Mouse (Mus musculus): ENCODE measurements at regions not wholly inside any gene's neighbourhood (a gene's known extent, or its start where the extent isn't known, plus 50 kb on each side); places are given as distances from the start of the nearest gene placed in this dataset.
A peak's percentile ranks its signal among the peaks of the same experiment; 100 is the strongest.

- Histone ChIP-seq H3K4me2 (ENCODE audit: low read depth) (no peak overlapping the region), H3K27me3 (ENCODE audit: control insufficient read depth, insufficient read depth, low read length) (no peaks in the 10 kb centered on the region), H3K4me1 (ENCODE audit: control insufficient read depth, insufficient read depth, low read length) (no peaks in the 10 kb centered on the region), H3K27ac (ENCODE audit: low read depth, low read length) (no peak overlapping the region), H3K4me3 (ENCODE audit: low read depth, low read length) (no peak overlapping the region), H3K36me3 (ENCODE audit: control insufficient read depth, insufficient read depth, low read length) (no peaks in the 10 kb centered on the region), H3K9me3 (ENCODE audit: control insufficient read depth, low read length) (no peaks in the 10 kb centered on the region), H3K9ac (ENCODE audit: low read length) (no peak overlapping the region)
- 87% methylated on average over 3 of the region's 3 CpGs for WGBS
- DNase-seq (ENCODE audit: low spot score) (no peak), ATAC-seq (ENCODE audit: insufficient read depth, low FRiP score, low TSS enrichment) (no peak)
Observed at GRCm38 (mm10) chr13:82066674-82067270, 283.9 kb downstream of the Cetn3 start.

- ATAC-seq (ENCODE audit: insufficient read depth, low FRiP score, low TSS enrichment), result no peak
- no peak for DNase-seq (ENCODE audit: low spot score)
- WGBS, result 100% methylated on average over 1 of the region's 1 CpGs
- Histone ChIP-seq H3K4me2 (ENCODE audit: low read depth) (no peak overlapping the region), H3K36me3 (ENCODE audit: control insufficient read depth, insufficient read depth, low read length) (no peaks in the 10 kb centered on the region), H3K9ac (ENCODE audit: low read length) (no peak overlapping the region), H3K27ac (ENCODE audit: low read depth, low read length) (no peak overlapping the region), H3K9me3 (ENCODE audit: control insufficient read depth, low read length) (no peaks in the 10 kb centered on the region), H3K4me3 (ENCODE audit: low read depth, low read length) (no peak overlapping the region), H3K4me1 (ENCODE audit: control insufficient read depth, insufficient read depth, low read length) (no peaks in the 10 kb centered on the region), H3K27me3 (ENCODE audit: control insufficient read depth, insufficient read depth, low read length) (no peaks in the 10 kb centered on the region)
Observed at GRCm38 (mm10) chr13:82072449-82072848, 289.6 kb downstream of the Cetn3 start.

- no peak overlapping the region for H3K9ac ChIP-seq (ENCODE audit: low read length)
- H3K4me1 ChIP-seq (ENCODE audit: control insufficient read depth, insufficient read depth, low read length), result no peaks in the 10 kb centered on the region
- H3K27me3 ChIP-seq (ENCODE audit: control insufficient read depth, insufficient read depth, low read length), result no peaks in the 10 kb centered on the region
- no peak overlapping the region for H3K27ac ChIP-seq (ENCODE audit: low read depth, low read length)
- H3K9me3 ChIP-seq (ENCODE audit: control insufficient read depth, low read length), result no peaks in the 10 kb centered on the region
- no peak for ATAC-seq (ENCODE audit: insufficient read depth, low FRiP score, low TSS enrichment)
- no peak overlapping the region for H3K4me2 ChIP-seq (ENCODE audit: low read depth)
- H3K4me3 ChIP-seq (ENCODE audit: low read depth, low read length), result no peak overlapping the region
- no peak for DNase-seq (ENCODE audit: low spot score)
- H3K36me3 ChIP-seq (ENCODE audit: control insufficient read depth, insufficient read depth, low read length), result no peaks in the 10 kb centered on the region
Observed at GRCm38 (mm10) chr13:82073343-82073742, 290.5 kb downstream of the Cetn3 start.

- Histone ChIP-seq H3K36me3 (ENCODE audit: control insufficient read depth, insufficient read depth, low read length) (no peaks in the 10 kb centered on the region), H3K9me3 (ENCODE audit: control insufficient read depth, low read length) (no peaks in the 10 kb centered on the region), H3K4me2 (ENCODE audit: low read depth) (no peak overlapping the region), H3K9ac (ENCODE audit: low read length) (no peak overlapping the region), H3K4me1 (ENCODE audit: control insufficient read depth, insufficient read depth, low read length) (no peaks in the 10 kb centered on the region), H3K27me3 (ENCODE audit: control insufficient read depth, insufficient read depth, low read length) (no peaks in the 10 kb centered on the region), H3K4me3 (ENCODE audit: low read depth, low read length) (no peak overlapping the region), H3K27ac (ENCODE audit: low read depth, low read length) (no peak overlapping the region)
- DNase-seq (ENCODE audit: low spot score), result no peak
- 92% methylated on average over 2 of the region's 2 CpGs for WGBS
- no peak for ATAC-seq (ENCODE audit: insufficient read depth, low FRiP score, low TSS enrichment)
Observed at GRCm38 (mm10) chr13:82081375-82081774, 298.5 kb downstream of the Cetn3 start.

- H3K4me1 ChIP-seq (ENCODE audit: control insufficient read depth, insufficient read depth, low read length), result no peaks in the 10 kb centered on the region
- no peak for ATAC-seq (ENCODE audit: insufficient read depth, low FRiP score, low TSS enrichment)
- H3K9me3 ChIP-seq (ENCODE audit: control insufficient read depth, low read length), result no peaks in the 10 kb centered on the region
- H3K36me3 ChIP-seq (ENCODE audit: control insufficient read depth, insufficient read depth, low read length), result no peaks in the 10 kb centered on the region
- H3K27ac ChIP-seq (ENCODE audit: low read depth, low read length), result no peak overlapping the region
- H3K4me3 ChIP-seq (ENCODE audit: low read depth, low read length), result no peak overlapping the region
- H3K4me2 ChIP-seq (ENCODE audit: low read depth), result no peak overlapping the region
- DNase-seq (ENCODE audit: low spot score), result no peak
- 78% methylated on average over 3 of the region's 3 CpGs for WGBS
- H3K9ac ChIP-seq (ENCODE audit: low read length), result no peak overlapping the region
- H3K27me3 ChIP-seq (ENCODE audit: control insufficient read depth, insufficient read depth, low read length), result no peaks in the 10 kb centered on the region
Observed at GRCm38 (mm10) chr13:82087635-82088034, 304.8 kb downstream of the Cetn3 start.

- no peaks in the 10 kb centered on the region for H3K4me1 ChIP-seq (ENCODE audit: control insufficient read depth, insufficient read depth, low read length)
- no peak overlapping the region for H3K9ac ChIP-seq (ENCODE audit: low read length)
- no peak overlapping the region for H3K27ac ChIP-seq (ENCODE audit: low read depth, low read length)
- no peak overlapping the region for H3K4me2 ChIP-seq (ENCODE audit: low read depth)
- H3K9me3 ChIP-seq (ENCODE audit: control insufficient read depth, low read length), result no peaks in the 10 kb centered on the region
- 83% methylated on average over 5 of the region's 5 CpGs for WGBS
- DNase-seq (ENCODE audit: low spot score) (no peak), ATAC-seq (ENCODE audit: insufficient read depth, low FRiP score, low TSS enrichment) (no peak)
- H3K27me3 ChIP-seq (ENCODE audit: control insufficient read depth, insufficient read depth, low read length), result no peaks in the 10 kb centered on the region
- no peaks in the 10 kb centered on the region for H3K36me3 ChIP-seq (ENCODE audit: control insufficient read depth, insufficient read depth, low read length)
- H3K4me3 ChIP-seq (ENCODE audit: low read depth, low read length), result no peak overlapping the region
Observed at GRCm38 (mm10) chr13:82092186-82092585, 309.3 kb downstream of the Cetn3 start.

- Histone ChIP-seq H3K9ac (ENCODE audit: low read length) (no peak overlapping the region), H3K9me3 (ENCODE audit: control insufficient read depth, low read length) (no peaks in the 10 kb centered on the region), H3K27me3 (ENCODE audit: control insufficient read depth, insufficient read depth, low read length) (no peaks in the 10 kb centered on the region), H3K27ac (ENCODE audit: low read depth, low read length) (no peak overlapping the region), H3K4me2 (ENCODE audit: low read depth) (no peak overlapping the region), H3K4me1 (ENCODE audit: control insufficient read depth, insufficient read depth, low read length) (no peaks in the 10 kb centered on the region), H3K4me3 (ENCODE audit: low read depth, low read length) (no peak overlapping the region), H3K36me3 (ENCODE audit: control insufficient read depth, insufficient read depth, low read length) (no peaks in the 10 kb centered on the region)
- DNase-seq (ENCODE audit: low spot score) (no peak), ATAC-seq (ENCODE audit: insufficient read depth, low FRiP score, low TSS enrichment) (no peak)
- 67% methylated on average over 2 of the region's 2 CpGs for WGBS
Observed at GRCm38 (mm10) chr13:82106032-82106431, 323.2 kb downstream of the Cetn3 start.

- H3K9me3 ChIP-seq (ENCODE audit: control insufficient read depth, low read length), result no peaks in the 10 kb centered on the region
- H3K27ac ChIP-seq (ENCODE audit: low read depth, low read length), result no peak overlapping the region
- H3K4me3 ChIP-seq (ENCODE audit: low read depth, low read length), result no peak overlapping the region
- 62% methylated on average over 7 of the region's 7 CpGs for WGBS
- H3K27me3 ChIP-seq (ENCODE audit: control insufficient read depth, insufficient read depth, low read length), result no peaks in the 10 kb centered on the region
- H3K36me3 ChIP-seq (ENCODE audit: control insufficient read depth, insufficient read depth, low read length), result no peaks in the 10 kb centered on the region
- no peak overlapping the region for H3K9ac ChIP-seq (ENCODE audit: low read length)
- ATAC-seq (ENCODE audit: insufficient read depth, low FRiP score, low TSS enrichment), result peak; percentile 60; the same call in 1 of the 2 replicates
- DNase-seq (ENCODE audit: low spot score), result no peak
- H3K4me1 ChIP-seq (ENCODE audit: control insufficient read depth, insufficient read depth, low read length), result no peaks in the 10 kb centered on the region
- H3K4me2 ChIP-seq (ENCODE audit: low read depth), result no peak overlapping the region
Observed at GRCm38 (mm10) chr13:82129777-82130735, 347.2 kb downstream of the Cetn3 start.
